Mouse (Mus musculus) urinary bladder, adult 2 months (tissue): ENCODE results near the gene Prss21. TPM values are rescaled to one million over a fixed set of nuclear protein-coding genes. Genes with fewer than 3 reads are reported as not detected.
"Not testable (repeated sequence)": the region's sequence is repeated elsewhere in the genome, so short reads cannot be mapped to it uniquely, and the experiment has no call there.

Experiments
- DNase-seq: peaks from one replicate; pipeline ENCODE4 v3.0.0; 2022; ENCODE audit warnings: low spot score
- polyA plus RNA-seq: library from polyadenylated mRNA; depleted of rRNA; stranded (reverse); fragments of >200 nt; gene quantifications from 2 replicates; pipeline ENCODE4 v1.2.3, GENCODE M21; 2012; rRNA removed

Prss21 gene
- polyA plus RNA-seq, 1 experiment, result not detected

DNA sequence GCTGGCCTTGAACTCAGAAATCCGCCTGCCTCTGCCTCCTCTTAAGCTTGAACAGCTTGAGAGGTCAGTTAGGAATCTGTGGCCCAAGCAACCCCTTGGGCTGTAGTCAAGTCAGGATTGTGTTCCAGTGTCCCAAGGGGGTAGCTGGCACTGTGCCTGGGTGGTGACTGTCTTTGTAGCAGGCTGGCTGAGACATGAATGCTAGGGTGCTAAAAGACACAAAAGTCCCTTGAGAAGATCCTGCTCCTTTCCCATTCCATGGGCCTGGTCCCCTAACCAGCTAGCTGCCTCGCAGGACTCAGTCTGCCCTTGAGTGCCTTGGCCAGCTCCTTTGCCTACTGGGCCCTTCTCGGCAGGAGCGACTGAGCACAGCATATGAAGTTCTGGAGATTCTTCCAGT lies 4.9 kb upstream of the Prss21 start:
- DNase-seq, result no peak

- no peak for DNase-seq
These were observed 657 bp downstream of the Prss21 start for GRCm38 (mm10) chr17:23868513-23868912.

DNA sequence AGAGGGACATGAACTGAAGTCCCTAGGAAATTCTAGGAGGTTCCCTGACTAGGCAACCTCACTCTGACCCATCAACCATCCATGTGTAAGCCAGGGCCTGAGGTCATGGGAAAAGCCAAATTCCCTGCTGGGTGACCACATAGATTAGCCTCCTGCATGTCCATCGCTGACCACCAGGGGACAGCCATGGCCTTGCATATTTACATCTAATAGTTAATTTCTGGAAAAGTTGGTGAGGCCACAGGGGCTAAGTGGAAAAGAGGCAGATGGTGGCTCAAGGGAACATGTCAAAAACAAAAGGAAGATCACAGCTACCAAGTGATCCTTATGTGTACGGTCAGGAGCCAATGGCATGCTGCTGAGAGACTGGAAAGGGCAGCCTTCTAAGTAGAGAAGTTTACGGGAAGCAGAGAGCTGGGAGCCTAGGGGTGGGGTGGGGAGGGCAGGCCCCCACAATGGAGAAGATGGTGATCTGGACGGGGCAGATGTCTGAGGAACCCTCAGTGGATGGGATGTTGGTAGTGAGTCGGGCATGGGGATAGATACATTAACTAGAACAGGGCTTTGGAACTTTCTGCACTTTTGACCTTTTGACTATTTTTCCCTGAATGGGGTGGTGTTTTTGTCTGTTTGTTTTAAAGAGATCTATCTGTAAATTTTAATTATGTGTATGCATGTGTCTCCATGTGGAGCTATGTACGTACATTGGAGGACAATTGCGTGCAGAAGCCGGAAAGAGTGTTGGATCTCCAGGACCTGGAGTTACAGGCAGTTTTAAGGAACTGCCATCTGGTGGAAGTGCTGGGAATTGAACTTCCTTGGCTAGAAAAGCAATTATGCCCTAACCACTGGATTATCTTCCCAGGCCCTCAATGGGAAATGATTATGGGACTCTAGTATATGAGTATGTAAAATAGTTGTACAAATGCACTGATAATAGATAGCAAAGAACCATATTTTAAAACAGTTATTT lies 6.3 kb downstream of the Prss21 start:
- DNase-seq, result no peak

- DNase-seq, result no peak
These were observed 8.9 kb downstream of the Prss21 start for GRCm38 (mm10) chr17:23876741-23877140.

DNA sequence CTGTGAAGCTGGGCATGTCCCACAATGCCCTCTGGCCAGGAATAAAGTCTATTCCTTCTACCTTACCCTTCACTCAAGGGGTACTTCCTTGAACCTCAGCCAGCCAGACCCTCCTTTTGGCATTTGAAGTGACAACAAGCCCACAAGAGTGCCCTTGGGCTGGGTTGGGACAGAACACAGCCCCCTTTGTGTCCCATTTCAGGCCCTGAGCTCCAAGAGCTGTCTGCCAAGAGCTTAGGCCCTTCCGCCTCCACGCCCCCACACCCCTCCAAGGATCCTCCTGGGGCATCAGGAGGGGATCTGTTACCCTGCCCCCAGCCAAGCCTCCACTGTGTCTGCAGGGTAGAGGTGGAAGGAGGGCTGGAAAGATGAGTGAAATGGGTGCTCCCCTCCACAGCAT lies 9.3 kb downstream of the Prss21 start:
- DNase-seq, result no peak

GRCm38 (mm10) chr17:23880576-23880975 lies 12.7 kb downstream of the Prss21 start, which contains the start of the genes Dcpp1 and Dcpp2:
TSS of gene Dcpp1 (plus strand) at chr17:23880876.
TSS of gene Dcpp2 (plus strand) at chr17:23880880.
- DNase-seq, result not testable (repeated sequence)

- not testable (repeated sequence) for DNase-seq
These were observed 49.3 kb downstream of the Prss21 start, which contains the start of gene Dcpp3 for GRCm38 (mm10) chr17:23917158-23917557. TSS of gene Dcpp3 (plus strand) at chr17:23917458.

Other genes with a start within 250 kb of the Prss21 start
- gene Mmp25, start 222.8 kb upstream of the Prss21 start, polyA plus RNA-seq, result 0.22 and 0.29 TPM in 2 replicates
- 9.2 and 11.7 TPM in 2 replicates for gene Bicdl2, start 207.6 kb upstream of the Prss21 start, polyA plus RNA-seq
- 136 and 183 TPM in 2 replicates for gene Hcfc1r1, start 194.5 kb upstream of the Prss21 start, polyA plus RNA-seq
- 13.2 and 16.9 TPM in 2 replicates for gene Thoc6, start 194.2 kb upstream of the Prss21 start, polyA plus RNA-seq
- gene Tnfrsf12a, start 190.6 kb upstream of the Prss21 start, polyA plus RNA-seq, result 17.4 and 26.7 TPM in 2 replicates
- gene Cldn6, start 188.8 kb upstream of the Prss21 start, polyA plus RNA-seq, result 0.04 TPM in 1 of 2 replicates, not detected in the other
- gene Cldn9, start 184.0 kb upstream of the Prss21 start, polyA plus RNA-seq, result not detected in 2 replicates
- 0.10 and 0.23 TPM in 2 replicates for gene 1520401A03Rik, start 145.3 kb upstream of the Prss21 start, polyA plus RNA-seq
- gene Pkmyt1, start 141.7 kb upstream of the Prss21 start, polyA plus RNA-seq, result 10.4 and 15.3 TPM in 2 replicates
- 12.8 and 13.0 TPM in 2 replicates for gene Paqr4, start 127.2 kb upstream of the Prss21 start, polyA plus RNA-seq
- 0.04 and 0.11 TPM in 2 replicates for gene Kremen2, start 122.2 kb upstream of the Prss21 start, polyA plus RNA-seq
- 35.0 and 39.3 TPM in 2 replicates for gene Flywch1, start 96.5 kb upstream of the Prss21 start, polyA plus RNA-seq
- gene Flywch2, start 82.0 kb upstream of the Prss21 start, polyA plus RNA-seq, result 9.0 and 13.2 TPM in 2 replicates
- 540 TPM in 2 replicates for gene Srrm2, start 77.5 kb upstream of the Prss21 start, polyA plus RNA-seq
- 466 and 498 TPM in 2 replicates for gene Elob, start 38.9 kb upstream of the Prss21 start, polyA plus RNA-seq
- not detected in 2 replicates for gene Prss33, start 32.0 kb upstream of the Prss21 start, polyA plus RNA-seq
- gene Prss32, start 24.2 kb upstream of the Prss21 start, polyA plus RNA-seq, result 0.67 and 1.1 TPM in 2 replicates
- gene Prss41, start 23.9 kb upstream of the Prss21 start, polyA plus RNA-seq, result 0.04 and 0.28 TPM in 2 replicates
- not detected in 2 replicates for gene Dcpp1, start 12.8 kb downstream of the Prss21 start, polyA plus RNA-seq
- not detected in 2 replicates for gene Dcpp2, start 12.8 kb downstream of the Prss21 start, polyA plus RNA-seq
- not detected in 2 replicates for gene Dcpp3, start 49.4 kb downstream of the Prss21 start, polyA plus RNA-seq
- gene Sbp, start 73.6 kb downstream of the Prss21 start, polyA plus RNA-seq, result 0.09 TPM in 1 of 2 replicates, not detected in the other
- gene Sbpl, start 87.2 kb downstream of the Prss21 start, polyA plus RNA-seq, result not detected in 2 replicates
- 0.25 and 0.87 TPM in 2 replicates for gene Prss30, start 112.5 kb downstream of the Prss21 start, polyA plus RNA-seq
- gene Prss22, start 130.0 kb downstream of the Prss21 start, polyA plus RNA-seq, result 17.2 and 19.3 TPM in 2 replicates
- gene Prss27, start 170.1 kb downstream of the Prss21 start, polyA plus RNA-seq, result 13.2 and 21.8 TPM in 2 replicates
- 27.7 and 35.6 TPM in 2 replicates for gene Kctd5, start 205.4 kb downstream of the Prss21 start, polyA plus RNA-seq